Mouse (Mus musculus) lung, postnatal 0 days (tissue): ENCODE measurements at regions not wholly inside any gene's neighbourhood (a gene's known extent, or its start where the extent isn't known, plus 50 kb on each side); places are given as distances from the start of the nearest gene placed in this dataset.
A peak's percentile ranks its signal among the peaks of the same experiment; 100 is the strongest.

ENCODE experiments used
- ATAC-seq: fragments of 200-750 bp; cut with Nextera tagmentation; 2 replicates; pipeline ENCODE4 v1.8.0; 2017; ENCODE audit warnings: moderate library complexity
- DNase-seq: peaks from one replicate; pipeline ENCODE4 v3.0.0-alpha.2; 2016; ENCODE audit warnings: low spot score
- H3K27ac ChIP-seq: fragments of 300-500 bp; sonication (generic); 2 replicates; pipeline ENCODE4 v1.5.1; 2014; ENCODE audit warnings: antibody characterized with exemption, mild to moderate bottlenecking, low read length, mixed read lengths
- H3K27me3 ChIP-seq: fragments of 300-500 bp; sonication (generic); replicated peaks from 2 replicates; pipeline ENCODE4 v1.6.1; 2014; ENCODE audit warnings: low read length, mixed read lengths; ENCODE audit not compliant: insufficient read depth
- H3K36me3 ChIP-seq: fragments of 300-500 bp; sonication (generic); 2 replicates; pipeline ENCODE4 v1.6.1; 2014; ENCODE audit warnings: low read length, mixed read lengths; ENCODE audit not compliant: insufficient read depth
- H3K4me1 ChIP-seq: fragments of 300-500 bp; sonication (generic); 2 replicates; pipeline ENCODE4 v1.6.1; 2014; ENCODE audit warnings: antibody characterized with exemption, low read depth, low read length, mixed read lengths; ENCODE audit not compliant: insufficient read depth
- H3K4me2 ChIP-seq: fragments of 300-500 bp; sonication (generic); replicated peaks from 2 replicates; pipeline ENCODE4 v1.6.1; 2014; ENCODE audit warnings: low read depth, mild to moderate bottlenecking, low read length, moderate library complexity, mixed read lengths
- H3K4me3 ChIP-seq: fragments of 300-500 bp; sonication (generic); 2 replicates; pipeline ENCODE4 v1.5.1; 2014; ENCODE audit warnings: low read depth, low read length
- H3K9ac ChIP-seq: fragments of 300-500 bp; sonication (generic); replicated peaks from 2 replicates; pipeline ENCODE4 v1.6.1; 2014; ENCODE audit warnings: low read depth, mild to moderate bottlenecking
- H3K9me3 ChIP-seq: fragments of 300-500 bp; sonication (generic); 2 replicates; pipeline ENCODE4 v1.6.1; 2016; ENCODE audit warnings: low read length, mixed read lengths
- CTCF ChIP-seq: IDR thresholded peaks from 2 replicates; pipeline ENCODE4 v1.5.1; 2016; ENCODE audit warnings: antibody characterized with exemption, mild to moderate bottlenecking
- EP300 ChIP-seq: IDR thresholded peaks from 2 replicates; pipeline ENCODE4 v1.6.1; 2016; ENCODE audit warnings: antibody characterized with exemption, mild to moderate bottlenecking, control low read depth
- WGBS: fragments of 180-500 bp; shearing (Covaris S2); extraction: QIAGEN DNeasy Blood & Tissue Kit; methylation state at CpG from one replicate; pipeline ENCODE4 v1.1.7; 2014; 5-methylcytosine and 5-hydroxymethylcytosine counted together

- Histone ChIP-seq H3K4me3 (no peak overlapping the region), H3K27me3 (no peaks in the 10 kb centered on the region), H3K9me3 (no peaks in the 10 kb centered on the region), H3K9ac (no peak overlapping the region), H3K4me1 (no peaks in the 10 kb centered on the region), H3K4me2 (no peak overlapping the region), H3K36me3 (no peaks in the 10 kb centered on the region), H3K27ac (no peak overlapping the region)
- no peak for ATAC-seq
- DNase-seq = no peak
- TF ChIP-seq EP300 = no peak
- WGBS = 67% methylated on average over 7 of the region's 7 CpGs
These were observed 114.9 kb downstream of the Ppp4r2 start for GRCm38 (mm10) chr6:100948340-100948739.

DNA sequence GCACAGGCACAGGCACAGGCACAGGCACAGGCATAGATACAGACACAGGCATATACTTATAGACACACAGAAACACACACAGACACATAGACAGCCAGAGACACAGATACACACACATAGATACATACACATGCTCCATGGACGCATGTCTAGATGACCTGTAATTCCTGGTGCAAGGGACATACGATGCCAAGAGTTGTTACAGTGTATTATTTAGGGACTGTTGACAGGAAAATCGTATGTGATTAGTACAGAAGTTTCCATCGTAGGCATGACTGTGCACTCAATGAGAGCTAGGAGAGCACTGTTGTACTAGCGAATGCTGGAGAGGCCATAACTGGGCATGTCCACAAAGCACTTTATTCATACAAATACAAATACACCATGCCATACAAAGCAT, 118.2 kb downstream of the Ppp4r2 start:
- no peak for ATAC-seq
- no peak for TF ChIP-seq EP300
- TF ChIP-seq CTCF = no peak
- H3K36me3 ChIP-seq = no peaks in the 10 kb centered on the region
- no peaks in the 10 kb centered on the region for H3K27me3 ChIP-seq
- no peak for DNase-seq
- no peak overlapping the region for H3K27ac ChIP-seq
- 83% methylated on average over 5 of the region's 5 CpGs for WGBS
- no peaks in the 10 kb centered on the region for H3K4me1 ChIP-seq
- no peaks in the 10 kb centered on the region for H3K9me3 ChIP-seq
- no peak overlapping the region for H3K4me2 ChIP-seq
- H3K4me3 ChIP-seq = no peak overlapping the region
- no peak overlapping the region for H3K9ac ChIP-seq

DNA sequence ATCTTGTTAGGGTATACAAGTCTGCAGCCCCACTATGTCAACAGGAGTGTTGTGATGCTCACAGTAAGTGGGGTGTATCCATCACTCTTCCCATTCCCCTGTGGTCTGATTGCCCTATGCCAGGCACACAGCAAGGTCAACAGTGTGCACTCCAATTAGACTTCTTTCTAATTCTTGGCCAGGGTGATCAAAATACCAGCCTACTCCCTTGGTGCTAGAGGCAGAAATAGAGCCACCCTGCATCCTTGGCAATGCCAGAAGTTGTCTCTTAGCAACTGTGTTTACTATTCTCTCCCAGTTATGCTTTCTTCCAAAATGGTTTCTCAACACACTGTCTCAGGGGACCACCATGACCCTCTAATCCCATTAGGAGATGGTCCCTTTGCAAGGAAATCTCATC, 119.0 kb downstream of the Ppp4r2 start:
- TF ChIP-seq EP300 = no peak
- TF ChIP-seq CTCF = no peak
- H3K27me3 ChIP-seq = no peaks in the 10 kb centered on the region
- H3K4me1 ChIP-seq = no peaks in the 10 kb centered on the region
- no peak overlapping the region for H3K4me3 ChIP-seq
- no peaks in the 10 kb centered on the region for H3K36me3 ChIP-seq
- no peak overlapping the region for H3K9ac ChIP-seq
- DNase-seq = no peak
- no peak overlapping the region for H3K27ac ChIP-seq
- H3K9me3 ChIP-seq = no peaks in the 10 kb centered on the region
- no peak for ATAC-seq
- no peak overlapping the region for H3K4me2 ChIP-seq

GRCm38 (mm10) chr6:100954563-100954962, 121.1 kb downstream of the Ppp4r2 start:
- WGBS = 85% methylated on average over 10 of the region's 10 CpGs
- Histone ChIP-seq H3K9ac (no peak overlapping the region), H3K4me2 (no peak overlapping the region), H3K9me3 (no peaks in the 10 kb centered on the region), H3K36me3 (no peaks in the 10 kb centered on the region), H3K4me1 (no peaks in the 10 kb centered on the region), H3K27ac (no peak overlapping the region), H3K4me3 (no peak overlapping the region), H3K27me3 (no peaks in the 10 kb centered on the region)
- DNase-seq (no peak), ATAC-seq (no peak)
- TF ChIP-seq CTCF = no peak
- no peak for TF ChIP-seq EP300

- 70% methylated on average over 5 of the region's 5 CpGs for WGBS
- Histone ChIP-seq H3K27me3 (no peaks in the 10 kb centered on the region), H3K9ac (no peak overlapping the region), H3K27ac (no peak overlapping the region), H3K4me1 (no peaks in the 10 kb centered on the region), H3K36me3 (no peaks in the 10 kb centered on the region), H3K4me3 (no peak overlapping the region), H3K4me2 (no peak overlapping the region), H3K9me3 (no peaks in the 10 kb centered on the region)
- TF ChIP-seq EP300 (no peak), CTCF (no peak)
- no peak for ATAC-seq
- DNase-seq = no peak
These were observed 133.1 kb downstream of the Ppp4r2 start for GRCm38 (mm10) chr6:100966481-100966880.

DNA sequence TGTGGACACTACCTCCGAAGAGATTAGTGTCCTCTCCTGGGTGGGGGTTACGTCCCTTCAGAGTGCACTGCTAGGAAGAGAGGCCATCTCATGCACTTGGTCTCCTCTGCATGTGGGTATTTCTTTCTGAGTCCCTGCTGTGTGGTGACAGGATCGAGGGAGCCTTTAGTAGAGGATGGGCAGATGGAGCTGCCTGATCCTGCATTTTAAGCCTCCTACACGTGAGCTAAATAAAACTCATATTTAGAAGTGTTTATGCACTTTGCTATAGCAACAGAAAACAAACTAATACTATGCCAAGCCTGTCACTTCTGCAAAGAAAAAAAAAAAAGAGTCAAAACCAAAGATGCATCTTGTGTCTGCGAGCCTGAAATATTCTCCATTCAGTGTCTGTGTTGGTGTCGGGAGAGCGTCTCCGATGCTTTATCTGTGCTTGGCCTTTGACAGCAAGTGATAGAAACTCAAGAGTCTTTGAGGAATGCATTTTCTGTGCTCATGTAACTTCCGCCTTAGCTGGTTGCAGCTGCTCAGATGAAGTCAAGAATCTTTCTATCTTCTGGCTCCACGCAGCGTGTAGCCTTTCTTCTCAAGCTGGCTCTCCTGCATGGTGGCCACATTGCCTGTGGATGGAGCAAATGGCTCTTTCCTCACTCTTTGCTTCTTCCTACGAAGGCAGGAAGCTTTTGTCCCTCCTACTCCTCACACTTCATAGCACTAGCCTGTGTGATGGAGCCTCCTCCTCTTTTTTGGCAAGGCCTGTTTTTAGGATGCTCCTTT, 134.8 kb downstream of the Ppp4r2 start:
- H3K36me3 ChIP-seq = no peaks in the 10 kb centered on the region
- H3K4me1 ChIP-seq = no peaks in the 10 kb centered on the region
- no peaks in the 10 kb centered on the region for H3K27me3 ChIP-seq
- no peak overlapping the region for H3K4me3 ChIP-seq
- no peak overlapping the region for H3K27ac ChIP-seq
- H3K9me3 ChIP-seq = no peaks in the 10 kb centered on the region
- DNase-seq (peak; percentile 10), ATAC-seq (no peak; the same call in 1 of the 2 replicates)
- H3K9ac ChIP-seq = no peak overlapping the region
- 60% methylated on average over 12 of the region's 12 CpGs for WGBS
- no peak overlapping the region for H3K4me2 ChIP-seq
- TF ChIP-seq EP300 (no peak), CTCF (no peak)

DNA sequence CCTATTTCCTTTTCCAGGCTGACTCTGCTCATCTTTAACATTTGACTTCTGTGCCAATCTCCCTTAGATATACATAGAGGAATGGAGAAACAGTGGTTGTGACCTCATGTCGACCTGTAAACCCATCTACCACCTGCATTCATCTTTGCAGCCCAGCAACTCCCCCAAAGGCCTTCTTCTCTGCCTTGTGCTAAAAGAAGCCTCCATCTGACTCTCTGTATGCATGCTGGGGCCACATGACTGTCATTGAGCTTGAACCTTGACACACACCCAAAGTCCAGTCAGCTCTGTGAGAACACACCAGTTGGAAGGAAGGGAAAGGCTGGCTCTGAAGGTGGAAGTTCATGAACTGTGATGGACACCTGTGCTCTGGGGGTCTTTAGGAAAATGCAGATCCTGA, 135.5 kb downstream of the Ppp4r2 start:
- no peaks in the 10 kb centered on the region for H3K9me3 ChIP-seq
- ATAC-seq = no peak
- no peak for DNase-seq
- TF ChIP-seq CTCF (no peak), EP300 (no peak)
- no peaks in the 10 kb centered on the region for H3K36me3 ChIP-seq
- no peak overlapping the region for H3K4me2 ChIP-seq
- no peak overlapping the region for H3K27ac ChIP-seq
- no peaks in the 10 kb centered on the region for H3K4me1 ChIP-seq
- H3K27me3 ChIP-seq = no peaks in the 10 kb centered on the region
- WGBS = 65% methylated on average over 1 of the region's 1 CpGs
- H3K9ac ChIP-seq = no peak overlapping the region
- H3K4me3 ChIP-seq = no peak overlapping the region
